Mouse (Mus musculus) intestine, embryonic 15.5 days (tissue): ENCODE results near the gene Lpin1. TPM values are rescaled to one million over a fixed set of nuclear protein-coding genes. Genes with fewer than 3 reads are reported as not detected.

Experiments used
- ATAC-seq: fragments of 200-750 bp; cut with Nextera tagmentation; 2 replicates; pipeline ENCODE4 v1.8.0; 2017; ENCODE audit warnings: moderate TSS enrichment, moderate library complexity
- H3K27ac ChIP-seq: fragments of 300-500 bp; sonication (generic); 2 replicates; pipeline ENCODE4 v1.5.1; 2015; ENCODE audit warnings: mild to moderate bottlenecking, inconsistent platforms
- H3K27me3 ChIP-seq: fragments of 300-500 bp; sonication (generic); replicated peaks from 2 replicates; pipeline ENCODE4 v1.6.1; 2015; ENCODE audit warnings: inconsistent platforms
- H3K36me3 ChIP-seq: fragments of 300-500 bp; sonication (generic); 2 replicates; pipeline ENCODE4 v1.6.1; 2015; ENCODE audit warnings: inconsistent platforms
- H3K4me1 ChIP-seq: fragments of 300-500 bp; sonication (generic); replicated peaks from 2 replicates; pipeline ENCODE4 v1.6.1; 2015; ENCODE audit warnings: inconsistent platforms
- H3K4me2 ChIP-seq: fragments of 300-500 bp; sonication (generic); replicated peaks from 2 replicates; pipeline ENCODE4 v1.6.1; 2015; ENCODE audit warnings: mild to moderate bottlenecking, inconsistent platforms
- H3K4me3 ChIP-seq: fragments of 300-500 bp; sonication (generic); replicated peaks from 2 replicates; pipeline ENCODE4 v1.5.1; 2015; ENCODE audit warnings: inconsistent platforms
- H3K9ac ChIP-seq: fragments of 300-500 bp; sonication (generic); 2 replicates; pipeline ENCODE4 v1.6.1; 2015; ENCODE audit warnings: inconsistent platforms
- H3K9me3 ChIP-seq: fragments of 300-500 bp; sonication (generic); 2 replicates; pipeline ENCODE4 v1.6.1; 2016; ENCODE audit warnings: inconsistent platforms
- WGBS: fragments of 180-500 bp; shearing (Covaris S2); methylation state at CpG from one replicate; pipeline ENCODE4 v1.1.7; 2015; 5-methylcytosine and 5-hydroxymethylcytosine counted together
- polyA plus RNA-seq: library from polyadenylated mRNA; unstranded; fragments of >200 nt; fragmentation: Nextera tagmentation; extraction: Ambion mirVana; gene quantifications from 2 replicates; pipeline ENCODE4 v1.2.1, GENCODE M21; 2015

Gene Lpin1
- polyA plus RNA-seq, 1 experiment from 2014 or later: 8.6 TPM

- Histone ChIP-seq H3K27me3 (no peaks in the 10 kb centered on the region), H3K9me3 (no peaks in the 10 kb centered on the region), H3K4me3 (no peak overlapping the region), H3K36me3 (peaks cover 14% of the 10 kb centered on the region; the same call in 1 of the 2 replicates), H3K4me1 (no peaks in the 10 kb centered on the region), H3K9ac (no peak overlapping the region), H3K27ac (no peak overlapping the region), H3K4me2 (no peak overlapping the region)
- ATAC-seq: no peak
- WGBS: 86% methylated on average over 10 of the region's 10 CpGs
Measured at GRCm38 (mm10) chr12:16562647-16563046, 48.1 kb downstream of the Lpin1 start.

GRCm38 (mm10) chr12:16562181-16562580 lies 48.6 kb downstream of the Lpin1 start:
- peaks cover 13% of the 10 kb centered on the region; the same call in 1 of the 2 replicates for H3K36me3 ChIP-seq
- no peak for ATAC-seq
- no peaks in the 10 kb centered on the region for H3K9me3 ChIP-seq
- no peak overlapping the region for H3K4me2 ChIP-seq
- 81% methylated on average over 8 of the region's 8 CpGs for WGBS
- no peak overlapping the region for H3K27ac ChIP-seq
- no peak overlapping the region for H3K4me3 ChIP-seq
- H3K27me3 ChIP-seq: no peaks in the 10 kb centered on the region
- H3K9ac ChIP-seq: no peak overlapping the region
- H3K4me1 ChIP-seq: no peaks in the 10 kb centered on the region

- H3K4me3 ChIP-seq: no peak overlapping the region
- no peaks in the 10 kb centered on the region for H3K27me3 ChIP-seq
- no peak overlapping the region for H3K4me2 ChIP-seq
- H3K36me3 ChIP-seq: peaks cover 5% of the 10 kb centered on the region; the same call in 1 of the 2 replicates
- no peak overlapping the region for H3K27ac ChIP-seq
- no peaks in the 10 kb centered on the region for H3K9me3 ChIP-seq
- H3K4me1 ChIP-seq: no peaks in the 10 kb centered on the region
- H3K9ac ChIP-seq: no peak overlapping the region
- whole genome bisulfite sequencing: 48% methylated on average over 4 of the region's 4 CpGs
- no peak for ATAC-seq
Measured at GRCm38 (mm10) chr12:16557271-16557670, 53.5 kb downstream of the Lpin1 start.

- no peaks in the 10 kb centered on the region for H3K27me3 ChIP-seq
- no peaks in the 10 kb centered on the region for H3K4me1 ChIP-seq
- no peak overlapping the region for H3K9ac ChIP-seq
- no peak overlapping the region for H3K27ac ChIP-seq
- no peak overlapping the region for H3K4me2 ChIP-seq
- H3K36me3 ChIP-seq: no peaks in the 10 kb centered on the region
- 74% methylated on average over 8 of the region's 8 CpGs for WGBS
- no peaks in the 10 kb centered on the region for H3K9me3 ChIP-seq
- no peak for ATAC-seq
- H3K4me3 ChIP-seq: no peak overlapping the region
Measured at GRCm38 (mm10) chr12:16554171-16554570, 56.6 kb downstream of the Lpin1 start.

- Histone ChIP-seq H3K4me1 (no peaks in the 10 kb centered on the region), H3K36me3 (no peaks in the 10 kb centered on the region), H3K27me3 (no peaks in the 10 kb centered on the region), H3K9me3 (no peaks in the 10 kb centered on the region), H3K9ac (no peak overlapping the region), H3K27ac (no peak overlapping the region), H3K4me2 (no peak overlapping the region), H3K4me3 (no peak overlapping the region)
- 91% methylated on average over 13 of the region's 13 CpGs for WGBS
- no peak for ATAC-seq
Measured at GRCm38 (mm10) chr12:16552108-16552771, 58.5 kb downstream of the Lpin1 start.

- ATAC-seq: no peak
- Histone ChIP-seq H3K36me3 (no peaks in the 10 kb centered on the region), H3K27ac (no peak overlapping the region), H3K27me3 (no peaks in the 10 kb centered on the region), H3K9ac (no peak overlapping the region), H3K4me3 (no peak overlapping the region), H3K4me2 (no peak overlapping the region), H3K9me3 (no peaks in the 10 kb centered on the region), H3K4me1 (no peaks in the 10 kb centered on the region)
- WGBS: 70% methylated on average over 12 of the region's 12 CpGs
Measured at GRCm38 (mm10) chr12:16550983-16551454, 59.7 kb downstream of the Lpin1 start.

GRCm38 (mm10) chr12:16548824-16549375 lies 61.9 kb downstream of the Lpin1 start:
- H3K4me2 ChIP-seq: no peak overlapping the region
- H3K9me3 ChIP-seq: no peaks in the 10 kb centered on the region
- no peaks in the 10 kb centered on the region for H3K27me3 ChIP-seq
- H3K4me1 ChIP-seq: no peaks in the 10 kb centered on the region
- no peak overlapping the region for H3K4me3 ChIP-seq
- ATAC-seq: no peak
- WGBS: 84% methylated on average over 12 of the region's 12 CpGs
- 0 out of 2 replicates have a peak, but pooled peaks cover 7% of the 10 kb centered on the region for H3K36me3 ChIP-seq
- no peak overlapping the region for H3K27ac ChIP-seq
- H3K9ac ChIP-seq: no peak overlapping the region

- 0 out of 2 replicates have a peak, but pooled peaks cover 15% of the 10 kb centered on the region for H3K36me3 ChIP-seq
- no peak for ATAC-seq
Measured at GRCm38 (mm10) chr12:16541606-16542005, 69.2 kb downstream of the Lpin1 start.

GRCm38 (mm10) chr12:16540712-16541111 lies 70.1 kb downstream of the Lpin1 start:
- 90% methylated on average over 8 of the region's 8 CpGs for WGBS
- Histone ChIP-seq H3K4me1 (0 out of 2 replicates have a peak, but pooled peaks cover 3% of the 10 kb centered on the region), H3K9me3 (no peaks in the 10 kb centered on the region)

More at GRCm38 (mm10) chr12:16541606-16542005, 69.2 kb downstream of the Lpin1 start:
- Histone ChIP-seq H3K4me3 (no peak overlapping the region), H3K27me3 (no peaks in the 10 kb centered on the region), H3K9ac (no peak overlapping the region), H3K4me1 (0 out of 2 replicates have a peak, but pooled peaks cover 3% of the 10 kb centered on the region), H3K4me2 (no peak overlapping the region), H3K27ac (no peak overlapping the region), H3K9me3 (no peaks in the 10 kb centered on the region)
- 86% methylated on average over 5 of the region's 5 CpGs for WGBS

GRCm38 (mm10) chr12:16539965-16540661 lies 70.7 kb downstream of the Lpin1 start:
- Histone ChIP-seq H3K9ac (no peak overlapping the region), H3K4me2 (no peak overlapping the region), H3K4me3 (no peak overlapping the region), H3K36me3 (0 out of 2 replicates have a peak, but pooled peaks cover 11% of the 10 kb centered on the region), H3K27ac (no peak overlapping the region), H3K4me1 (0 out of 2 replicates have a peak, but pooled peaks cover 3% of the 10 kb centered on the region), H3K27me3 (no peaks in the 10 kb centered on the region), H3K9me3 (no peaks in the 10 kb centered on the region)
- no peak for ATAC-seq
- WGBS: 71% methylated on average over 5 of the region's 5 CpGs

More at GRCm38 (mm10) chr12:16540712-16541111, 70.1 kb downstream of the Lpin1 start:
- H3K27ac ChIP-seq: no peak overlapping the region
- no peak for ATAC-seq
- no peak overlapping the region for H3K4me2 ChIP-seq
- H3K36me3 ChIP-seq: 0 out of 2 replicates have a peak, but pooled peaks cover 15% of the 10 kb centered on the region
- no peak overlapping the region for H3K9ac ChIP-seq
- H3K27me3 ChIP-seq: no peaks in the 10 kb centered on the region
- no peak overlapping the region for H3K4me3 ChIP-seq

GRCm38 (mm10) chr12:16533331-16533828 lies 77.4 kb downstream of the Lpin1 start:
- no peak overlapping the region for H3K27ac ChIP-seq
- ATAC-seq: peak; percentile 58
- H3K9me3 ChIP-seq: no peaks in the 10 kb centered on the region
- H3K36me3 ChIP-seq: no peaks in the 10 kb centered on the region
- 24% methylated on average over 4 of the region's 4 CpGs for WGBS
- no peak overlapping the region for H3K4me2 ChIP-seq
- no peaks in the 10 kb centered on the region for H3K4me1 ChIP-seq
- no peak overlapping the region for H3K9ac ChIP-seq
- H3K4me3 ChIP-seq: no peak overlapping the region
- H3K27me3 ChIP-seq: no peaks in the 10 kb centered on the region

- Histone ChIP-seq H3K9ac (no peak overlapping the region), H3K36me3 (no peaks in the 10 kb centered on the region), H3K27me3 (no peaks in the 10 kb centered on the region), H3K4me3 (no peak overlapping the region), H3K9me3 (no peaks in the 10 kb centered on the region), H3K4me2 (no peak overlapping the region), H3K27ac (no peak overlapping the region; the same call in 1 of the 2 replicates), H3K4me1 (no peaks in the 10 kb centered on the region)
- WGBS: 47% methylated on average over 7 of the region's 7 CpGs
- ATAC-seq: peak; percentile 41; the same call in 1 of the 2 replicates
Measured at GRCm38 (mm10) chr12:16532860-16533230, 77.9 kb downstream of the Lpin1 start.
